Mouse (Mus musculus) thymus, adult 2 months (tissue): ENCODE results near the gene Rars. TPM values are rescaled to one million over a fixed set of nuclear protein-coding genes. Genes with fewer than 3 reads are reported as not detected.

ENCODE experiments used
- DNase-seq: peaks from one replicate; pipeline ENCODE4 v3.0.0; 2021
- H3K27ac ChIP-seq: fragments of 200-500 bp; 2 replicates; pipeline ENCODE4 v1.5.1; 2012; ENCODE audit warnings: low read length, control low read depth; ENCODE audit not compliant: control insufficient read depth, insufficient read depth
- H3K27me3 ChIP-seq: fragments of 200-500 bp; 2 replicates; pipeline ENCODE4 v1.6.1; 2012; ENCODE audit warnings: mild to moderate bottlenecking, low read length, moderate library complexity, mixed read lengths; ENCODE audit not compliant: control insufficient read depth, insufficient read depth
- H3K36me3 ChIP-seq: fragments of 200-500 bp; 2 replicates; pipeline ENCODE4 v1.6.1; 2012; ENCODE audit warnings: mild to moderate bottlenecking, low read length, moderate library complexity; ENCODE audit not compliant: control insufficient read depth, insufficient read depth
- H3K4me1 ChIP-seq: fragments of 200-500 bp; replicated peaks from 2 replicates; pipeline ENCODE4 v1.6.1; 2012; ENCODE audit warnings: low read length; ENCODE audit not compliant: control insufficient read depth, insufficient read depth
- H3K4me3 ChIP-seq: fragments of 200-500 bp; 2 replicates; pipeline ENCODE4 v1.5.1; 2012; ENCODE audit warnings: mild to moderate bottlenecking, low read length, control low read depth, moderate library complexity; ENCODE audit not compliant: control insufficient read depth, insufficient read depth
- CTCF ChIP-seq: fragments of 200-500 bp; IDR thresholded peaks from 2 replicates; pipeline ENCODE4 v1.5.1; 2012; ENCODE audit warnings: mild to moderate bottlenecking, control low read depth, low read length, moderate library complexity, borderline replicate concordance; ENCODE audit not compliant: control insufficient read depth, poor library complexity, insufficient read depth; ENCODE audit errors: extremely low read depth
- POLR2A ChIP-seq: fragments of 200-500 bp; IDR thresholded peaks from 2 replicates; pipeline ENCODE4 v1.6.1; 2012; ENCODE audit warnings: mild to moderate bottlenecking, low read length, control low read depth, moderate library complexity; ENCODE audit not compliant: control insufficient read depth, poor library complexity, insufficient read depth; ENCODE audit errors: extremely low read depth
- WGBS: fragments of 180-500 bp; shearing (Covaris S2); methylation state at CpG from one replicate; pipeline ENCODE4 v1.1.7; 2018; 5-methylcytosine and 5-hydroxymethylcytosine counted together
- polyA plus RNA-seq: library from polyadenylated mRNA; depleted of rRNA; stranded (reverse); fragments of >200 nt; gene quantifications from 2 replicates; pipeline ENCODE4 v1.2.3, GENCODE M21; 2012

Gene Rars
- polyA plus RNA-seq, 1 experiment = 15.8 TPM

DNA sequence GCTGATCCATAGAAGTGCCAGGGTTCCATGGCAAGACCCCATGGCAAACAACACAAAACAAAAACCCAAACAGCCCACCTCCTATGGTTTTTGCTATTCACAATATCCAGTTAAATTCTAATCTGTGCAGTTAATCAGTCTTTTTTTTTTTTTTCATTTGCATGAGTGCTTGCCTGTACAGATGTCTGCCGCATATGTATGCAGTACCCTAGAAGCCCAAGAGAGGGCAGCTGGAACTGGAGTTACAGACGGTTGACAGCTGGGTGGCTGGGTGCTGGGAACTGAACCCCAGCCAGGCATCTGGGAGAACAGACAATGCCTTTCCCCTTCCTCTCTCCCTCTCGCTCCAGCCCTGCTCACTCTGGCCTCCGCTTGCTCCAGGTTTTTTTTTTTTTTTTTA is 49.8 kb downstream of the Rars start:
- no peak overlapping the region for H3K27ac ChIP-seq
- DNase-seq = no peak

DNA sequence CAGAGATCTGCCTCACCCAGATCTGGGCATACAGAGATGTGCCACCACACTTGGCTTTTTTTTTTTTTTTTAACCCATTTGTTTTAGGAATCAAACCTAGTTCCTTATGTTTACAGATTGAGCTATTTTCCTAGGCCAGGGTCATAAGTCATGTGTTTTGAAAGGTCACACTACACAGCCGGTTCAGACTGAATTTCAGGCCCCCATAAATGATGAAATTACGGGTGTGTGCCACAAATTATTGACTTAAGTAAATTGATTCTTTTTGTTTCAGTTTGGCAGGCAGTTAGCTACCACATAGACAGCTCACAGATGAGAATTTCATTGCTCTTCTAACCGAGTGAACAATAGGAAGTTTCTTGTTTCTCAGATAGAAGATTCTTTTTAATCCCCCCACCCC is 50.3 kb downstream of the Rars start:
- Histone ChIP-seq H3K4me1 (no peaks in the 10 kb centered on the region), H3K4me3 (no peak overlapping the region), H3K27me3 (no peaks in the 10 kb centered on the region), H3K36me3 (peaks cover 46% of the 10 kb centered on the region), H3K27ac (no peak overlapping the region)
- TF ChIP-seq CTCF (no peak), POLR2A (no peak)
- 96% methylated on average over 3 of the region's 3 CpGs for WGBS
- no peak for DNase-seq

More for the DNA sequence above, 49.8 kb downstream of the Rars start:
- H3K36me3 ChIP-seq = peaks cover 41% of the 10 kb centered on the region
- no peaks in the 10 kb centered on the region for H3K27me3 ChIP-seq
- no peak overlapping the region for H3K4me3 ChIP-seq
- no peak for TF ChIP-seq CTCF
- TF ChIP-seq POLR2A = no peak
- H3K4me1 ChIP-seq = no peaks in the 10 kb centered on the region
- 94% methylated on average over 4 of the region's 4 CpGs for WGBS

DNA sequence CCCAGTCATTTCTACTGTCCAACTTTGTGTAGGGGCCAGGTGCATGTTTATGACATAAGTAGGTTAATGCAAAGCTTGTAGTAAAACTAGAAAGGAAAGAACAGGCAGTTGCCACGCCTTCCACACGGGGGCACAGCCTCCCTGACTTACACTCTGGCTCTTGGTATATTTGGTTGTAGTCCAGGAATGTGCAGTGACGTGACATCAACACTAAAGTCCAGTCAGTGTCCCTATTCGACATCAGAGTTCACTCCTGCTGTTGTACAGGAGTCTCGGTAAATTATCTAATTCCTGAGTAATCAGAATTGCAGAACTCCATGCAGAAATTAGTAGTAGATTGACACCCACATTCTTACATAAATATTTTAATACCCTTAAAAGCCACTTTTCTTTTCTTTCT is 51.3 kb downstream of the Rars start:
- no peak for TF ChIP-seq CTCF
- TF ChIP-seq POLR2A = no peak
- no peaks in the 10 kb centered on the region for H3K27me3 ChIP-seq
- no peak for DNase-seq
- no peak overlapping the region for H3K27ac ChIP-seq
- 96% methylated on average over 5 of the region's 5 CpGs for WGBS
- H3K36me3 ChIP-seq = peaks cover 56% of the 10 kb centered on the region
- no peaks in the 10 kb centered on the region for H3K4me1 ChIP-seq
- no peak overlapping the region for H3K4me3 ChIP-seq

DNA sequence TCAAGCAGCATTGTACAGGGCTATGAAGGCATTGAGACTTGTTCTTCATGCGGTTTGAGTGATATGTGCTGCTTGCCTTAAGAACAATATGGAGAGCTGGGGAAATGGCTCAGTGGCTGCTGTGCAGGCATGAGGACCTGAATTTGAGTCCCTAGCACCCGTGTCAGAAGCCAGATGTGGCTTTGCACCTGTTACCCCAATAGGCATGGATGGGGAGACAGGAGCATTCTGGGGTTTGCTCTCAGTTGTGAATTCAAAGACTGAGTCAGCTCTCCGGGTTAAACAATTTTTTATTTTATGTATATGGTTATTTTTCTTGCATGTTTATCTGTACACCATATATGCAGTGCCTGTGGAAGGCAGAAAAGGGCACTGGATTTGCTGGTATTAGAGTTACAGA is 51.9 kb downstream of the Rars start:
- DNase-seq = no peak
- TF ChIP-seq CTCF (no peak), POLR2A (no peak)
- H3K36me3 ChIP-seq = peaks cover 62% of the 10 kb centered on the region
- H3K4me3 ChIP-seq = no peak overlapping the region
- no peaks in the 10 kb centered on the region for H3K4me1 ChIP-seq
- no peaks in the 10 kb centered on the region for H3K27me3 ChIP-seq
- WGBS = 94% methylated on average over 3 of the region's 3 CpGs
- H3K27ac ChIP-seq = no peak overlapping the region

DNA sequence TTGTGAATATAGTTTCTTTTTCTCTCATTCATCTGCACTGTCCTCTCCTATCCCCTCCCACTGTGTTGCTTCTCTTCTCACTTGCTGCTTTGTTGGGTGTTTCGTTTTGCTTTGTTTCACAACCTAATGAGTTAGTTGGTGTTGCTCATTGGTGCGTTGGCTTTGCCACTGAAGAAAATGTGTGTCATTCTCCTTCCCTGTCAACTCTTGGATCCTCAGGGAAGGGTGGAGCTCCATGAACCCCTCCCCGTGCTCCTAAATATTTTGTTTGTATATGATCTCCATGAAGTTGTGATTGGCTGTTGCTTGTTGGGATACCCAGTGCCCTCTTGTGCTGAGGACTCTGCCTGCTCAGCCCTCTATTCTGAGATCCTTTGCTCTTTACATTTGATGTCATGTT is 54.0 kb downstream of the Rars start:
- Histone ChIP-seq H3K27me3 (no peaks in the 10 kb centered on the region), H3K4me1 (no peaks in the 10 kb centered on the region), H3K36me3 (peaks cover 77% of the 10 kb centered on the region), H3K4me3 (no peak overlapping the region), H3K27ac (no peak overlapping the region)
- DNase-seq = no peak
- 93% methylated on average over 3 of the region's 3 CpGs for WGBS
- TF ChIP-seq CTCF = no peak
- TF ChIP-seq POLR2A = no peak

DNA sequence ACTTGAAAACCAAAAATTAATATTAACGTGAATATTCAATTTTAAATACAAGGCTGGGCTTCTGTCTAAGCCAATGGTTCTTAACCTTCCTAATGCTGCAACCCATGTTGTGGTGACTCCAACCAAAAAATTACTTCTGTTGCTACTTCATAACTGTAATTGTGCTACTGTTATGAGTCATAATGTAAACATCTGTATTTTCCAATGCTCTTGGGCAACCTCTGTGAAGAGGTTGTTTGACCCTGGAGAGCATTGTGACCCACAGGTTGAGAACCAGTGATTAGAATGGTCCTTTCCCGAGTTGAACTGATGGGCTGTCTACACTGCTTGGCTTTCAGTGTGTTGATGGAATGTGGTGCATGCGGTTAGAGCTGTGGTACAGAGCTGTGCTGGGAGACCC is 57.9 kb downstream of the Rars start:
- Histone ChIP-seq H3K4me3 (no peak overlapping the region), H3K4me1 (no peaks in the 10 kb centered on the region), H3K27me3 (no peaks in the 10 kb centered on the region), H3K27ac (no peak overlapping the region), H3K36me3 (peaks cover 39% of the 10 kb centered on the region)
- WGBS = 98% methylated on average over 3 of the region's 3 CpGs
- TF ChIP-seq POLR2A = no peak
- TF ChIP-seq CTCF = no peak
- no peak for DNase-seq

DNA sequence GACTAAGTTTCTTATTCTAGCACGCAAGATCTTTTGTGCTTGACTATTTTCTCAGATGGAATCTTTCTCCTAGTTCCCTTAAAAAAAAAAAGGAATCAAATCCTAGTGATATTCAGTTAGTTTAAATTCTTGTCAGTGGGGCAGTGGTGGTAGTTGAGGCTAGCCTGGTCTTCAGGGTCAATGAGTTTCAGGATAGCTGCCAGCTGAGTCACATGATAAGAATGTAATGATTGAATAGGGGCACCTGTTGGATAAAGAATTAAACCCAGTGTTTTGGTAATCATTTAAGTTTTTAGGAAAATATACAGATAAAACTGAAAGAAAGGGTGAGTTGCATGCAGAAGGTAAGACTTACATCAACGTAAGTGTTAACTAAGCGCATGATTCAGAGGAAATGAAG is 58.7 kb downstream of the Rars start:
- Histone ChIP-seq H3K36me3 (peaks cover 38% of the 10 kb centered on the region), H3K27ac (no peak overlapping the region), H3K4me1 (no peaks in the 10 kb centered on the region), H3K4me3 (no peak overlapping the region), H3K27me3 (no peaks in the 10 kb centered on the region)
- no peak for DNase-seq
- WGBS = 96% methylated on average over 3 of the region's 3 CpGs
- TF ChIP-seq POLR2A = no peak
- no peak for TF ChIP-seq CTCF
